Comparison of ENCODE assay signal across 15 mouse cellular contexts in genomic region chr9:34980516-34981265, GRCm38 (mm10).
"Had no signal": no experiment of that assay in that cellular context is flagged by ENCODE, and none has a peak within 500 bp of the region (broad histone marks: within the 10 kb centered on the region; RNA-seq: fewer than 3 reads in every experiment).

No protein-coding gene starts in this region.

- H3K4me2 ChIP-seq: neural tube, embryonic 15.5 days; stomach, embryonic 15.5 days had no signal

- H3K36me3 ChIP-seq: neural tube, embryonic 15.5 days; stomach, embryonic 15.5 days had no signal

- H3K27me3 ChIP-seq: neural tube, embryonic 15.5 days; stomach, embryonic 15.5 days had no signal

- DNase-seq: retina, postnatal 1 day; right cerebral cortex, adult 18-20 months; right cerebral cortex, postnatal 14 days; right cerebral cortex, postnatal 25 days; right cerebral cortex, postnatal 4 days; spleen, adult 18-20 months; thymus, adult 18-20 months; thymus, adult 2 months; thymus, postnatal 14 days; thymus, postnatal 25 days; thymus, postnatal 36 days; thymus, postnatal 4 days had no signal

- H3K9me3 ChIP-seq: neural tube, embryonic 15.5 days; stomach, embryonic 15.5 days had no signal

- H3K4me3 ChIP-seq: neural tube, embryonic 15.5 days; stomach, embryonic 15.5 days had no signal

- H3K9ac ChIP-seq: neural tube, embryonic 15.5 days; stomach, embryonic 15.5 days had no signal

- H3K27ac ChIP-seq: neural tube, embryonic 15.5 days; stomach, embryonic 15.5 days; stomach, postnatal 0 days had no signal
